Mouse (Mus musculus): Measurements from ENCODE around the gene Sdr42e1. TPM values are rescaled to one million over a fixed set of nuclear protein-coding genes. Genes with fewer than 3 reads are reported as not detected.

The Sdr42e1 gene
- polyA plus RNA-seq, 1 experiment: 7.4 TPM

DNA sequence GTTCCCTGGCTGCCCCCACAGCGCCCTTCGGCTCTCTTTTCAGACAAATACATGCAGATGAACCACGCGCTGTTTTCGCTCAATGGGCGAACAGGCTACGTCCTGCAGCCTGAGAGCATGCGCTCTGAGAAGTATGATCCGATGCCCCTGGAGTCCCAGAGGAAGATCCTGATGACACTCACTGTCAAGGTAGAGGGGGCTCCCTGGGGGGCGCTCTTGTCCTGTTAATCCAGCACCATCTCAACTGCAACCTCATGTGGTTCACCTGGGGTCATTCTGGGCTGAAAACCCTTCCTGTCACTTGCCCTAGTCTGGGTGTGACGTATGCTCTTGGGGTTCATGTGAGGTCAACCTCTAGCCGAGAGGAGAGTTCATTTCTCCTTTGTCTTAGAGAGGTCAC, 60.6 kb downstream of the Sdr42e1 start:
- TF ChIP-seq CTCF (IDR thresholded peaks at IDR 0.05; ENCODE audit: extremely low read depth, insufficient read length, insufficient replicate concordance, low read depth, low read length) (no peak), POLR2A (IDR thresholded peaks at IDR 0.05; ENCODE audit: low read depth, low read length) (no peak)
- 86% methylated on average over 12 of the region's 12 CpGs for WGBS
- Histone ChIP-seq H3K27ac (ENCODE audit: insufficient read depth, low read depth, low read length) (no peak overlapping the region), H3K4me3 (ENCODE audit: low read depth, low read length) (no peak overlapping the region), H3K4me1 (ENCODE audit: control insufficient read depth, insufficient read depth, insufficient read length, low read length) (no peaks in the 10 kb centered on the region), H3K27me3 (ENCODE audit: control insufficient read depth, insufficient read depth, low read length) (no peaks in the 10 kb centered on the region), H3K36me3 (ENCODE audit: control insufficient read depth, insufficient read depth, low read length) (peaks cover 30% of the 10 kb centered on the region)

Other genes starting within 250 kb of the Sdr42e1 start
- gene Plcg2, start 175.4 kb downstream of the Sdr42e1 start, polyA plus RNA-seq (2012; rRNA removed): 8.1 and 14.6 TPM in 2 replicates
- gene Hsd17b2, start 28.2 kb upstream of the Sdr42e1 start, polyA plus RNA-seq (2012; rRNA removed): 14.0 and 85.7 TPM in 2 replicates
- 1.5 and 2.1 TPM in 2 replicates for gene Mphosph6, start 128.3 kb upstream of the Sdr42e1 start, polyA plus RNA-seq (2012; rRNA removed)